Comparison of ENCODE assay signal across 8 mouse cellular contexts in the genomic region with DNA sequence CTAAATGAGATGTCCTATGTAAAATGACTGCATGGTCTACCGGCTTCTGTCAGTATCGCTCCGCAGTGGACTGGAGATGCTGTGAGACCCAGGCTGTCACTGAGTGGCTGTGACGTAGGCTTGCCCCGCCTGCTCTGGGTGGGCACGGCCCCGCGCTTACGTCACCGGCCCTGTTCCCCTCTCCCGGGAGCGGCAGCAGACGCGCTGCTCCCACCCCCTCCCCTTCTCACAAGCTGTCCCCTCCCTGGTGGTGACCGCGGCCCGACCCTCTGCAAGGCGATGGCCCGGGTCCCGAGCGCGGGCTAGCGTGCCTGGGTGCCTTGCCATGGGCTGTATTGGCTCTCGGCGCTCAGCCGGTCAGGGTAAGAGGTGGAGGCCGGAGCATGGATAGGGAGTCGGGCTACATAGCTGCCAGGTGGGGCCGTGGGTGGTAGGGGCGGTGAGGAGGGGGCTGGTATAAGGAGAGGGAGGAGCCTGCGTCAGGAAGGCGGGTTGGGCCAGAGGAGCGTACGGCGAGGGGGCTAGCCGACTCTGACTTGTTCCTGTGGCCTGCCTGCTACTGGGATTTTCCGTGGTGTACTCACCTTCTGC. TPM values are rescaled to one million over a fixed set of nuclear protein-coding genes. Genes with fewer than 3 reads are reported as not detected.
DNase-seq lines count a peak whose midpoint lies in the region; ATAC-seq and TF ChIP-seq lines count a peak whose summit lies in the region.

A gene (plus strand): TSS at position 131 of the 591 bp plus-strand sequence.

- H3K9me3 ChIP-seq in hindbrain, embryonic 13.5 days = no peaks in the 10 kb centered on the region
- no peaks in the 10 kb centered on the region for H3K9me3 ChIP-seq in lung, postnatal 0 days (ENCODE audit: low read length)

- peak within 1 kb of the TSS; percentile 85 for H3K9ac ChIP-seq in hindbrain, embryonic 13.5 days
- H3K9ac ChIP-seq in lung, postnatal 0 days (replicated peaks; ENCODE audit: low read depth) = peak within 1 kb of the TSS; percentile 75

- peak within 1 kb of the TSS; percentile 81 for H3K4me2 ChIP-seq in hindbrain, embryonic 13.5 days
- H3K4me2 ChIP-seq in lung, postnatal 0 days (replicated peaks; ENCODE audit: low read depth, low read length) = peak within 1 kb of the TSS; percentile 95

- ATAC-seq in hindbrain, embryonic 13.5 days (ENCODE audit: low FRiP score) = peak; percentile 96
- peak; percentile 94 for ATAC-seq in lung, postnatal 0 days

- H3K36me3 ChIP-seq in hindbrain, embryonic 13.5 days = peaks cover 43% of the 10 kb centered on the region
- H3K36me3 ChIP-seq in lung, postnatal 0 days (ENCODE audit: insufficient read depth, low read length) = peaks cover 22% of the 10 kb centered on the region; the same call in 1 of the 2 replicates

- H3K27ac ChIP-seq in hindbrain, embryonic 13.5 days = peak within 1 kb of the TSS; percentile 98
- H3K27ac ChIP-seq in lung, postnatal 0 days (ENCODE audit: low read length) = peak within 1 kb of the TSS; percentile 54

- no peak for TF ChIP-seq CTCF in lung, postnatal 0 days (IDR thresholded peaks at IDR 0.05)

- WGBS in hindbrain, embryonic 13.5 days = 1% methylated on average over 37 of the region's 37 CpGs
- WGBS in lung, postnatal 0 days = under 1% methylated on average over 34 of the region's 37 CpGs

- H3K4me3 ChIP-seq in hindbrain, embryonic 13.5 days = peak within 1 kb of the TSS; percentile 64
- H3K4me3 ChIP-seq in lung, postnatal 0 days (ENCODE audit: low read depth, low read length) = peak within 1 kb of the TSS; percentile 58

- peaks cover 49% of the 10 kb centered on the region for H3K4me1 ChIP-seq in hindbrain, embryonic 13.5 days (replicated peaks)
- H3K4me1 ChIP-seq in lung, postnatal 0 days (ENCODE audit: insufficient read depth, low read depth, low read length) = peaks cover 12% of the 10 kb centered on the region; the same call in 1 of the 2 replicates

- no peaks in the 10 kb centered on the region for H3K27me3 ChIP-seq in hindbrain, embryonic 13.5 days
- H3K27me3 ChIP-seq in lung, postnatal 0 days (replicated peaks; ENCODE audit: insufficient read depth, low read length) = no peaks in the 10 kb centered on the region

- DNase-seq in T-cell, adult 2 months (ENCODE audit: low spot score) = peak; percentile 70
- DNase-seq in cerebellum, postnatal 36 days = peak; percentile 92 to 94
- peak; percentile 91 to 96 for DNase-seq in frontal cortex, postnatal 36 days (ENCODE audit: low spot score in 2 of 2)
- DNase-seq in layer of hippocampus, postnatal 14 days (ENCODE audit: low spot score in 2 of 2) = peak; percentile 91 to 97
- DNase-seq in lung, postnatal 0 days (ENCODE audit: low spot score) = peak; percentile 94
- DNase-seq in ovary, postnatal 14 days (ENCODE audit: low spot score) = peak; percentile 78
- peak; percentile 81 to 87 for DNase-seq in thymus, postnatal 36 days

- no peak for TF ChIP-seq EP300 in lung, postnatal 0 days (IDR thresholded peaks at IDR 0.05)

RNA-seq across cellular contexts. Expression of the gene that starts here (rescaled TPM):
- polyA plus RNA-seq in hindbrain, embryonic 13.5 days (2015; fragmentation: Nextera tagmentation; extraction: Ambion mirVana) = 32.7 and 35.1 TPM in 2 replicates
- total RNA-seq in layer of hippocampus, postnatal 14 days (2021) = 100 to 1,000 TPM; 432 to 446 TPM
- polyA plus RNA-seq in lung, postnatal 0 days (2015; fragmentation: Nextera tagmentation; extraction: Ambion mirVana) = 8.4 and 8.9 TPM in 2 replicates

Comparison
In these comparisons a context has a peak if more than half of its experiments do, and no peak if none do; other contexts are left out.
1. Peak in every context shown above with its lines: DNase-seq, ATAC-seq, H3K4me3 ChIP-seq and H3K27ac ChIP-seq.